In the genomic region with DNA sequence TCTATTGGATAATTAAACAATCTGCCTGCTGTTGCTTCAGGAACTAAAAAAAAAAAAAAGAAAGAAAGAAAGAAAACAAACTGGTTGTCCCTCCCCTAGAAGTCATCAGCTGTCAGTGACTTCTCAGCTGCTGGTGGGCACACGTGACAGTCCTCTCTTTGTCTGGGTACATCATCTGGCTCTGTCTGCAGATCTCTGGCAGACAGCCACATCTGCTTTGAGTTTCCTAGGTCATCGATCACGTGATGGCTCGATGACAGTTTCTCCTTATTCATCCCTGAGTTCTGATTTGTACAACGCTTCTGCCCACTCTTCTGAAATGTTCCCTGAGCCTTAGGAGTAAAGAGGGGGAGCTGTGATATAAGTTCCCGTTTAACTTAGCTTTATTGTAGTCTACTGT, we compare ENCODE assay signal across 19 mouse cellular contexts.
DNase-seq lines count a peak whose midpoint lies in the region; ATAC-seq lines count a peak whose summit lies in the region.
"Had no signal": no experiment of that assay in that cellular context is flagged by ENCODE, and none has a peak within 500 bp of the region (broad histone marks: within the 10 kb centered on the region; RNA-seq: fewer than 3 reads in every experiment).

No protein-coding gene starts in this region.

- no peak overlapping the region for H3K27ac ChIP-seq in hindbrain, embryonic 12.5 days
- H3K27ac ChIP-seq in hindbrain, embryonic 14.5 days: no peak overlapping the region
- H3K27ac ChIP-seq in liver, embryonic 11.5 days (ENCODE audit: low read depth, low read length): no peak overlapping the region
- H3K27ac ChIP-seq: heart, adult 2 months; heart, embryonic 15.5 days; limb, embryonic 13.5 days; midbrain, embryonic 10.5 days had no signal

- DNase-seq in adrenal gland, postnatal 10 days: peak; percentile 19
- DNase-seq in adrenal gland, adult 18-20 months (ENCODE audit: low spot score in 2 of 2): no peak
- DNase-seq in hindbrain, embryonic 14.5 days (ENCODE audit: low spot score): no peak
- peak; percentile 33 for DNase-seq in brain, adult 2 months (ENCODE audit: low read depth, low spot score)
- peak; percentile 16 for DNase-seq in forelimb bud, embryonic 11.5 days (ENCODE audit: low read depth, low spot score)
- no peak for DNase-seq in liver, embryonic 11.5 days (ENCODE audit: low spot score)
- no peak for DNase-seq in heart, adult 18-20 months
- DNase-seq: cerebellum, adult 2 months; forebrain, postnatal 0 days; gastrocnemius, postnatal 10 days; heart, adult 2 months; kidney, postnatal 10 days; right cerebral cortex, adult 18-20 months; thymus, adult 18-20 months had no signal

- H3K9me3 ChIP-seq in hindbrain, embryonic 12.5 days (replicated peaks): no peaks in the 10 kb centered on the region
- no peaks in the 10 kb centered on the region for H3K9me3 ChIP-seq in hindbrain, embryonic 14.5 days (ENCODE audit: control insufficient read depth, low read length)
- no peaks in the 10 kb centered on the region for H3K9me3 ChIP-seq in liver, embryonic 11.5 days (ENCODE audit: control insufficient read depth, low read length)
- H3K9me3 ChIP-seq: heart, embryonic 15.5 days; limb, embryonic 13.5 days; midbrain, embryonic 10.5 days had no signal

- no peaks in the 10 kb centered on the region for H3K36me3 ChIP-seq in hindbrain, embryonic 12.5 days
- H3K36me3 ChIP-seq in hindbrain, embryonic 14.5 days (replicated peaks; ENCODE audit: control insufficient read depth, insufficient read depth): no peaks in the 10 kb centered on the region
- no peaks in the 10 kb centered on the region for H3K36me3 ChIP-seq in liver, embryonic 11.5 days (ENCODE audit: control insufficient read depth, insufficient read depth, low read length)
- H3K36me3 ChIP-seq: heart, embryonic 15.5 days; limb, embryonic 13.5 days; midbrain, embryonic 10.5 days had no signal

- no peak overlapping the region for H3K4me3 ChIP-seq in hindbrain, embryonic 12.5 days
- H3K4me3 ChIP-seq in hindbrain, embryonic 14.5 days (replicated peaks; ENCODE audit: low read length): no peak overlapping the region
- no peak overlapping the region for H3K4me3 ChIP-seq in liver, embryonic 11.5 days (ENCODE audit: low read depth, low read length)
- H3K4me3 ChIP-seq: heart, adult 2 months; heart, embryonic 15.5 days; limb, embryonic 13.5 days; midbrain, embryonic 10.5 days had no signal

- H3K9ac ChIP-seq in hindbrain, embryonic 12.5 days: no peak overlapping the region
- no peak overlapping the region for H3K9ac ChIP-seq in hindbrain, embryonic 14.5 days
- no peak overlapping the region for H3K9ac ChIP-seq in liver, embryonic 11.5 days (ENCODE audit: low read depth, low read length)
- H3K9ac ChIP-seq: forebrain, postnatal 0 days; heart, embryonic 15.5 days; limb, embryonic 13.5 days had no signal

- H3K4me2 ChIP-seq in hindbrain, embryonic 12.5 days (replicated peaks): no peak overlapping the region
- H3K4me2 ChIP-seq in hindbrain, embryonic 14.5 days (replicated peaks): no peak overlapping the region
- no peak overlapping the region for H3K4me2 ChIP-seq in liver, embryonic 11.5 days
- H3K4me2 ChIP-seq: heart, embryonic 15.5 days; limb, embryonic 13.5 days had no signal

- H3K4me1 ChIP-seq in hindbrain, embryonic 12.5 days: no peaks in the 10 kb centered on the region
- H3K4me1 ChIP-seq in hindbrain, embryonic 14.5 days (replicated peaks; ENCODE audit: control insufficient read depth, insufficient read depth, low read length): no peaks in the 10 kb centered on the region
- H3K4me1 ChIP-seq in liver, embryonic 11.5 days (replicated peaks; ENCODE audit: control insufficient read depth, insufficient read depth, low read length): no peaks in the 10 kb centered on the region
- H3K4me1 ChIP-seq: limb, embryonic 13.5 days; midbrain, embryonic 10.5 days had no signal

- WGBS in hindbrain, embryonic 12.5 days: 49% methylated on average over 6 of the region's 6 CpGs
- 56% methylated on average over 6 of the region's 6 CpGs for WGBS in hindbrain, embryonic 14.5 days
- 76% methylated on average over 6 of the region's 6 CpGs for WGBS in liver, embryonic 11.5 days

- no peaks in the 10 kb centered on the region for H3K27me3 ChIP-seq in hindbrain, embryonic 12.5 days
- H3K27me3 ChIP-seq in hindbrain, embryonic 14.5 days (ENCODE audit: control insufficient read depth, insufficient read depth, low read length): no peaks in the 10 kb centered on the region
- H3K27me3 ChIP-seq in liver, embryonic 11.5 days (replicated peaks; ENCODE audit: control insufficient read depth, insufficient read depth, low read length): no peaks in the 10 kb centered on the region
- H3K27me3 ChIP-seq: heart, embryonic 15.5 days; limb, embryonic 13.5 days had no signal

- 0 out of 2 replicates have a peak, but pooled peaks have one; percentile 35 for ATAC-seq in hindbrain, embryonic 12.5 days (ENCODE audit: low FRiP score)
- ATAC-seq in hindbrain, embryonic 14.5 days (ENCODE audit: low FRiP score): no peak
- no peak for ATAC-seq in liver, embryonic 11.5 days (replicated peaks; ENCODE audit: low FRiP score)
- ATAC-seq: forebrain, postnatal 0 days; intestine, postnatal 0 days had no signal

Comparison
In these comparisons a context has a peak if more than half of its experiments do, and no peak if none do; other contexts are left out.
1. DNase-seq: peak in adrenal gland, postnatal 10 days (single experiment), brain, adult 2 months (single experiment) and forelimb bud, embryonic 11.5 days (single experiment); none in adrenal gland, adult 18-20 months (0 of 2), hindbrain, embryonic 14.5 days (single experiment), liver, embryonic 11.5 days (single experiment) and heart, adult 18-20 months (0 of 2).